Mouse (Mus musculus): ENCODE results near the gene Ehbp1. TPM values are rescaled to one million over a fixed set of nuclear protein-coding genes. Genes with fewer than 3 reads are reported as not detected.

Gene Ehbp1
- polyA plus RNA-seq, 1 experiment from 2014 or later, result 30.4 TPM

DNA sequence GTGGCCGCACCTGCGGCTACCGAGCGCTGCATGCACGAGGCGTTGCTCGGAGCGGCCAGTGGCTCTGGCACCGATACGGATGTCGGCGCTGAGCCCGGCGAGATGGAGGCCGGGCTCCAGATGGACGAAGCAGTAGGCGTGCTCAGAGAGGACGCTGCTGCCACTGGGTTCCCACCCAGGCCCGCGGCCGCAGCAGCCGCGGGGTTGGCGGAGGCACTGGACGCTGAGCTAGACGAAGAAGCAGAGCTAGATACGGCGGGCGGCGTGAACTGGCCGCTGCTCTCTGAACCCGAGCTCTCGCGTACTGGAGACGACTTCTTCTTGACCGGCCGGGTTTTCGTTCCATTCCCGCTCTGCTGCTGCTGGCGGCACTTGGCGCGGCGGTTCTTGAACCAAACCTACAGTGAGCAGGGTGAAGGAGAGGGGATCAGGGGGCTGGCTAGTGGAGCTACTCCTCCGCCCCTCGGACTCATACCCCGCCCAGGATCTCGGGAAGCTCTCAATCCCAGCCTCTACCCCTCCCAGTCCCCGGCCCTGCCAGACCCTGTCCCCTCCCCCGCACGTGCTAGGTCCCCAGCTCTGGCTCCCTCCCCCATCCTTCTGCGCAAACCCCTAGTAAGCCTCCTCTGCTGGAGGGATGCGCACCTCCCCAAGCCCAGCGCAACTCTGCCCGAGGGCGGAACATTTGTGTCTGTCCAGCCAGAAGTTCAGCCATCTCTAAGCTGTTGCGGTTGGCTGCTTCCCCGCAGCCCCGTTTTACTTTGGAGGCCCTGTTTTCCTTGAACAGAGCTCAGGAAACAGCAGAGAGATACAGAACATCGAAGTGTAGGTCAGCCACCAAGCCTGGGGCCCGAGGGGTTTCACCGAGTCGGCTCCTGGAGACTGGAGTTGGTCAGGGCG, 345.2 kb downstream of the Ehbp1 start:
- ATAC-seq (ENCODE audit: low FRiP score, low TSS enrichment), result peak; percentile 29
- Histone ChIP-seq H3K4me1 (ENCODE audit: control insufficient read depth, insufficient read depth, low read length) (peaks cover 26% of the 10 kb centered on the region; the same call in 1 of the 2 replicates), H3K4me3 (replicated peaks; ENCODE audit: low read depth, low read length) (peak overlapping the region; percentile 57), H3K9ac (replicated peaks; ENCODE audit: low read length) (peak overlapping the region; percentile 57), H3K27me3 (ENCODE audit: control insufficient read depth, insufficient read depth, low read length) (peaks cover 29% of the 10 kb centered on the region), H3K4me2 (ENCODE audit: low read length) (peak overlapping the region; percentile 74), H3K9me3 (ENCODE audit: control insufficient read depth, low read length) (no peaks in the 10 kb centered on the region), H3K36me3 (ENCODE audit: control insufficient read depth, insufficient read depth, low read length) (no peaks in the 10 kb centered on the region), H3K27ac (replicated peaks; ENCODE audit: low read depth, low read length) (peak overlapping the region; percentile 76)
- peak; percentile 78 for DNase-seq
- WGBS, result 2% methylated on average over 63 of the region's 63 CpGs

DNA sequence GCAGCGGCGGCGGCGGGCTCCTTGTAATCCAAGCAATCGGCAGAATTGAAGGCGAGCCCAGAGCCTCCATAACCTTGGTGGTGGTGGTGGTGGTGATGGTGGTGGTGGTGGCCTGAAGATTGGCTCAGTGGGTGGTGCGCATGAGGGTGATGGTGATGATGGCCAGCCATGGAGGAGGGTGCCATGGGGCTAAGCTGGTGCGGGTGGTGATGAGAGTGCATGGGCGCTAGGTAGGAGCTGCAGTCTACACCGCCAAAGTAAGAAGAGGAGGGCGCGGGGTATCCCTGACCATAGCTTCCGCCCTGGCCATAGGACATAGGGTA, 345.8 kb downstream of the Ehbp1 start:
- 17% methylated on average over 13 of the region's 13 CpGs for WGBS
- ATAC-seq (ENCODE audit: low FRiP score, low TSS enrichment) (no peak), DNase-seq (peak; percentile 62)
- Histone ChIP-seq H3K9ac (replicated peaks; ENCODE audit: low read length) (peak overlapping the region; percentile 57), H3K36me3 (ENCODE audit: control insufficient read depth, insufficient read depth, low read length) (no peaks in the 10 kb centered on the region), H3K27me3 (ENCODE audit: control insufficient read depth, insufficient read depth, low read length) (peaks cover 32% of the 10 kb centered on the region), H3K4me2 (ENCODE audit: low read length) (peak overlapping the region; percentile 74), H3K27ac (replicated peaks; ENCODE audit: low read depth, low read length) (peak overlapping the region; percentile 76), H3K9me3 (ENCODE audit: control insufficient read depth, low read length) (no peaks in the 10 kb centered on the region), H3K4me3 (replicated peaks; ENCODE audit: low read depth, low read length) (peak overlapping the region; percentile 57), H3K4me1 (ENCODE audit: control insufficient read depth, insufficient read depth, low read length) (peaks cover 22% of the 10 kb centered on the region; the same call in 1 of the 2 replicates)

DNA sequence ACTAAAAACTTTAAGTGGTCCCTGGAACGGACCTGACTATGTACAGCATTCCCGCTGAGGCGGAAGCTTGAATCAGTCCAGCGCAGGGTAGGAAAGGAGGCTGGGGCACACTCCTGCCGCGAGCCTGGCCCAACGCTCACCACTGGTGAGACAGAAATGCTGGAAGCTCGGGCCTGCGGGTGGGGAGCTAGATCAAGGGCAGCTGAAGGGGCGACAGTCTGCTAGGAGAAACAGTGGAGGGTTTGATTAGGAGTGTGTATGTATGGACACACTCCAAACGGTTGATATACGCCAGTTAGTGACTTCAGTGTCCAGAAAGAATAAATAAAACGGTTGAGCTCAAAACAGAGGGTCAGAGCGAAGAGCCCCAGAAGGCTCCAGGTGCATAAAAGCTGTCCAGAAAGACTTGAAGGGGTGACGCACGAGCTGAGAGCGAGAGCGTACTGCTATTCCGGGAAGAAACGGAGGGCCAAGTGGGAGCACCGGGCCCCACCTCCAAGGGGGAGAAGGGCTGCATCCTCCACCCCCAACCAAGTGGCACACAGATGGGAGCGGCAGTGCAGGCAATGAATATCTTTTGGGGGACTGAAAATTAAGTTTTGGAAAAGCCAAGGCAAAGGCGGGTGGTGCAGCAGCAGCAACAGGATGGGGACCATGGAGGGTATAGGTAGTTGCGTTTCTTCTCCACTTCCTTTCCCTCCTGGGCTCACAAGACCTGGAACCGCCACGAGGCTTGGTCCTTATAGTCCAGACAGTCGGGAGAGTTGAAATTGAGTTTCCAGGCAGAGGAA, 346.4 kb downstream of the Ehbp1 start:
- Histone ChIP-seq H3K27ac (replicated peaks; ENCODE audit: low read depth, low read length) (peak overlapping the region; percentile 76), H3K9me3 (ENCODE audit: control insufficient read depth, low read length) (no peaks in the 10 kb centered on the region), H3K9ac (replicated peaks; ENCODE audit: low read length) (peak overlapping the region; percentile 57), H3K36me3 (ENCODE audit: control insufficient read depth, insufficient read depth, low read length) (no peaks in the 10 kb centered on the region), H3K4me1 (ENCODE audit: control insufficient read depth, insufficient read depth, low read length) (peaks cover 22% of the 10 kb centered on the region; the same call in 1 of the 2 replicates), H3K4me3 (replicated peaks; ENCODE audit: low read depth, low read length) (peak overlapping the region; percentile 57), H3K27me3 (ENCODE audit: control insufficient read depth, insufficient read depth, low read length) (peaks cover 32% of the 10 kb centered on the region), H3K4me2 (ENCODE audit: low read length) (peak overlapping the region; percentile 74)
- ATAC-seq (ENCODE audit: low FRiP score, low TSS enrichment) (no peak), DNase-seq (peak; percentile 63)
- WGBS, result 15% methylated on average over 27 of the region's 27 CpGs

GRCm38 (mm10) chr11:21994377-21995370, 347.4 kb downstream of the Ehbp1 start:
- H3K9ac ChIP-seq (replicated peaks; ENCODE audit: low read length), result peak overlapping the region; percentile 57; the same call in 1 of the 2 replicates
- ATAC-seq (ENCODE audit: low FRiP score, low TSS enrichment), result no peak
- H3K4me3 ChIP-seq (replicated peaks; ENCODE audit: low read depth, low read length), result peak overlapping the region; percentile 57
- H3K4me2 ChIP-seq (ENCODE audit: low read length), result peak overlapping the region; percentile 74
- peak overlapping the region; percentile 78 for H3K27ac ChIP-seq (replicated peaks; ENCODE audit: low read depth, low read length)
- no peaks in the 10 kb centered on the region for H3K9me3 ChIP-seq (ENCODE audit: control insufficient read depth, low read length)
- WGBS, result 14% methylated on average over 34 of the region's 34 CpGs
- no peaks in the 10 kb centered on the region for H3K36me3 ChIP-seq (ENCODE audit: control insufficient read depth, insufficient read depth, low read length)
- peak; percentile 62 for DNase-seq
- peaks cover 37% of the 10 kb centered on the region for H3K27me3 ChIP-seq (ENCODE audit: control insufficient read depth, insufficient read depth, low read length)
- peaks cover 18% of the 10 kb centered on the region; the same call in 1 of the 2 replicates for H3K4me1 ChIP-seq (ENCODE audit: control insufficient read depth, insufficient read depth, low read length)

DNA sequence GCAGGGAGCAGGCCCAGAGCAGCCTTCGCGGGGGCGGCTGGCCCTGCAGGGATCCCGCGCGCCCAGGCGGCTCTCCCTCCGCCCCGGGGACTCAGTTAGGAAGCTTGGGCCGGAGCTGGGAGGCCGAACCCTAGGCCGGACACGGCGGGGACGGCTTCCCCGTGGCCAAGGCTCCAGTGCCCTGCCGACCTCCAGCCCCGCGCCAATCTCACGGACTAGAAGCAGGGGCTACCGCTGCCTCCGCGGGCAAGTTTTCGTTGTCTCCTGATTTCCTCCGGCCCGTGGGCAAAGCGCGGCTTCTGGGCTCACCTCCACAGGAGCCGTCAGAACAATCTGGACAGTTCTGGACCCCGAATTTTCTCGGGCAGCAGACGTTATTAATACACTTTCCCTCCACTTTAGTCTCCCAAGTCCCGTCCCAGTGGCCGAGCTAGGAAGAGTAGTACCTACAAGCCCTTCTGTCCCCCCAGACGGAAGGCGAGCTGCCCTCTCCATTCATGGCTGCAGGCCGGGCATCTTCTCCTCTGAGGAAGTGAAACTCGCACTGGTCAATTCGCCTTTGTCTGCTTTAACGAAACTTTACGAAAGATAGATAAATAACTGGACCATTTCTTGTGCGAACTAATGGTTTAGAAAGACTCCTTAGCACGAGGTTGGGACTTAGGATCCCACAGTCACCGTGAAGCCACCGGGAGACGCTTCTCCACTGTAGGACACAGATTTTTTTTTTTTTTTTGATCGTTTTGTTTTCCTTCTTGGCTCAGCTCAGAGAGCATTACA, 348.3 kb downstream of the Ehbp1 start:
- Histone ChIP-seq H3K9me3 (ENCODE audit: control insufficient read depth, low read length) (no peaks in the 10 kb centered on the region), H3K27me3 (ENCODE audit: control insufficient read depth, insufficient read depth, low read length) (peaks cover 34% of the 10 kb centered on the region; the same call in 1 of the 2 replicates), H3K4me3 (replicated peaks; ENCODE audit: low read depth, low read length) (peak overlapping the region; percentile 57), H3K9ac (replicated peaks; ENCODE audit: low read length) (peak overlapping the region; percentile 44), H3K36me3 (ENCODE audit: control insufficient read depth, insufficient read depth, low read length) (no peaks in the 10 kb centered on the region), H3K27ac (replicated peaks; ENCODE audit: low read depth, low read length) (peak overlapping the region; percentile 78), H3K4me1 (ENCODE audit: control insufficient read depth, insufficient read depth, low read length) (peaks cover 18% of the 10 kb centered on the region; the same call in 1 of the 2 replicates), H3K4me2 (ENCODE audit: low read length) (peak overlapping the region; percentile 74)
- 5% methylated on average over 42 of the region's 47 CpGs for WGBS
- DNase-seq (peak; percentile 71), ATAC-seq (ENCODE audit: low FRiP score, low TSS enrichment) (peak; percentile 1; the same call in 1 of the 2 replicates)

DNA sequence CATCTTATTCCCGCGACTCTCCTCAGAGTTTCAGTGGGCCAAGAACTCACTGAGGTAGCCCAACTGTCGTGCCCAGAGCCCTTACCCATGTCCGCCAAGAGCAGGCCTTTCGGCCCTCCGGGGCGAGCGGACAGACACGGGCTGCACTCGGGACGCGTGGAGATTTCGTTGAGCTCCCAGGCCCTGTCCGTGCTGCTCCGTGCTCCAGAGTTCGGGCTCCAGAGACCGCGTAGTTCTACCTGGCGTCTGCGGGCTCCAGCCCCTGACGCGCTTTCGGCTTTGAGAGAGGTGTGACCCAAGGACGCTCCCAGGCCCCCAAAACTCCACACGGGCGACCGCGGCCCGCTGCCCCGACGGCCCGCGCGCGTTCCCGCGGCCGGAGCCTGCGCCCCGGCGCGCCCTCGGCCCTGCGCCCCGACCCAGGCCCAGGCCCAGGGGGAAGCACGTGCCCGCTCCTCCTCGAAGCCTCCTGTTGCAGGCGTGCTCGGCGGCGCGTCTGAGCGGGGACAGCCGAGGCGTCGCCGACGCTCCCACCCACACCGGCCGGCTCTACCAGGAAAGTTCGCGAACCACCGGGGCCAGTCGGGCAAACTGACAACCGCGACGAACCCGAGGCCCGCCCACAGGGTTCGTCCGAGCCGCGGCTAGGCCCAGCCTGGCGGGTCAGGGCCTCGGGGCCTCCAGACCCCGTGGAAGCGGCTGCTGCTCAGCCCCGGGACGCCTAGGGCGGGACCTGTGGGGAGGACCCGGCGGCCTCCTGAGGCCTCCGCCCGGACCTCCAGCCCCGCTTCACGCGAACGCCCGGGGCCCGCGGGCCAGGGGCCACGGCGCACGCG, 349.1 kb downstream of the Ehbp1 start:
- Histone ChIP-seq H3K4me1 (ENCODE audit: control insufficient read depth, insufficient read depth, low read length) (peaks cover 18% of the 10 kb centered on the region; the same call in 1 of the 2 replicates), H3K4me3 (replicated peaks; ENCODE audit: low read depth, low read length) (peak overlapping the region; percentile 23), H3K27ac (replicated peaks; ENCODE audit: low read depth, low read length) (peak overlapping the region; percentile 78), H3K4me2 (ENCODE audit: low read length) (peak overlapping the region; percentile 74), H3K27me3 (ENCODE audit: control insufficient read depth, insufficient read depth, low read length) (peaks cover 28% of the 10 kb centered on the region; the same call in 1 of the 2 replicates), H3K9ac (replicated peaks; ENCODE audit: low read length) (peak overlapping the region; percentile 44), H3K36me3 (ENCODE audit: control insufficient read depth, insufficient read depth, low read length) (no peaks in the 10 kb centered on the region), H3K9me3 (ENCODE audit: control insufficient read depth, low read length) (no peaks in the 10 kb centered on the region)
- ATAC-seq (ENCODE audit: low FRiP score, low TSS enrichment), result peak; percentile 47
- peak; percentile 51 for DNase-seq
- 4% methylated on average over 96 of the region's 96 CpGs for WGBS

GRCm38 (mm10) chr11:21988398-21988946, 353.6 kb downstream of the Ehbp1 start:
- Histone ChIP-seq H3K36me3 (ENCODE audit: control insufficient read depth, insufficient read depth, low read length) (no peaks in the 10 kb centered on the region), H3K9ac (replicated peaks; ENCODE audit: low read length) (no peak overlapping the region), H3K4me1 (ENCODE audit: control insufficient read depth, insufficient read depth, low read length) (0 out of 2 replicates have a peak, but pooled peaks cover 6% of the 10 kb centered on the region), H3K27me3 (ENCODE audit: control insufficient read depth, insufficient read depth, low read length) (peaks cover 24% of the 10 kb centered on the region; the same call in 1 of the 2 replicates), H3K9me3 (ENCODE audit: control insufficient read depth, low read length) (no peaks in the 10 kb centered on the region), H3K27ac (replicated peaks; ENCODE audit: low read depth, low read length) (no peak overlapping the region), H3K4me3 (replicated peaks; ENCODE audit: low read depth, low read length) (no peak overlapping the region), H3K4me2 (ENCODE audit: low read length) (no peak overlapping the region)
- WGBS, result 72% methylated on average over 1 of the region's 1 CpGs
- DNase-seq (no peak), ATAC-seq (ENCODE audit: low FRiP score, low TSS enrichment) (no peak)

All from midbrain, embryonic 14.5 days (tissue).